Mouse (Mus musculus) brain, embryonic 14.5 days (tissue): ENCODE results near the gene Glipr1l2.

Source experiments
- CTCF ChIP-seq: fragments of 200-500 bp; IDR thresholded peaks from 2 replicates; pipeline ENCODE4 v1.5.1; 2012; ENCODE audit warnings: inconsistent platforms, mild to moderate bottlenecking, moderate library complexity, borderline replicate concordance; ENCODE audit not compliant: insufficient read depth, insufficient read length; ENCODE audit errors: extremely low read depth
- POLR2A ChIP-seq: fragments of 200-500 bp; IDR thresholded peaks from 2 replicates; pipeline ENCODE4 v1.6.1; 2012; ENCODE audit warnings: mild to moderate bottlenecking, inconsistent platforms, borderline replicate concordance; ENCODE audit not compliant: poor library complexity, insufficient read depth, insufficient read length, severe bottlenecking; ENCODE audit errors: extremely low read depth

- TF ChIP-seq CTCF (no peak), POLR2A (no peak)
Observed at GRCm38 (mm10) chr10:112132194-112132593, 49.0 kb downstream of the Glipr1l2 start.
